Mouse (Mus musculus): ENCODE measurements around the gene Npas2. TPM values are rescaled to one million over a fixed set of nuclear protein-coding genes. Genes with fewer than 3 reads are reported as not detected.

The Npas2 gene
- 0.04 and 0.11 TPM in 2 replicates for polyA plus RNA-seq (2014; fragmentation: Nextera tagmentation; extraction: Ambion mirVana)

GRCm38 (mm10) chr1:39192997-39193861, at the start of gene Npas2:
Npas2 (plus strand) TSS chr1:39193731.
- H3K4me1 ChIP-seq (replicated peaks; ENCODE audit: control insufficient read depth, insufficient read depth, low read length), result no peaks in the 10 kb centered on the region
- H3K4me2 ChIP-seq, result peak within 1 kb of the TSS; percentile 88
- no peak for ATAC-seq (replicated peaks; ENCODE audit: low FRiP score)
- H3K27ac ChIP-seq (ENCODE audit: low read depth, low read length), result no peak within 1 kb of the TSS
- H3K9me3 ChIP-seq (ENCODE audit: control insufficient read depth, low read length), result no peaks in the 10 kb centered on the region
- peak within 1 kb of the TSS; percentile 25; the same call in 1 of the 2 replicates for H3K9ac ChIP-seq (ENCODE audit: low read depth, low read length)
- 1% methylated on average over 58 of the region's 66 CpGs for WGBS
- peaks cover 49% of the 10 kb centered on the region for H3K27me3 ChIP-seq (replicated peaks; ENCODE audit: control insufficient read depth, insufficient read depth, low read length)
- H3K4me3 ChIP-seq (ENCODE audit: low read depth, low read length), result peak within 1 kb of the TSS; percentile 58
- H3K36me3 ChIP-seq (ENCODE audit: control insufficient read depth, insufficient read depth, low read length), result no peaks in the 10 kb centered on the region
- DNase-seq (ENCODE audit: low spot score), result peak; percentile 51

GRCm38 (mm10) chr1:39156778-39157177, 36.8 kb upstream of the Npas2 start:
- H3K4me3 ChIP-seq (ENCODE audit: low read depth, low read length), result no peak overlapping the region
- no peaks in the 10 kb centered on the region for H3K27me3 ChIP-seq (replicated peaks; ENCODE audit: control insufficient read depth, insufficient read depth, low read length)
- ATAC-seq (replicated peaks; ENCODE audit: low FRiP score) (peak; percentile 58; the same call in 1 of the 2 replicates), DNase-seq (ENCODE audit: low spot score) (no peak)
- H3K9ac ChIP-seq (ENCODE audit: low read depth, low read length), result no peak overlapping the region
- WGBS, result 83% methylated on average over 4 of the region's 4 CpGs
- no peak overlapping the region for H3K4me2 ChIP-seq
- H3K9me3 ChIP-seq (ENCODE audit: control insufficient read depth, low read length), result no peaks in the 10 kb centered on the region
- no peaks in the 10 kb centered on the region for H3K36me3 ChIP-seq (ENCODE audit: control insufficient read depth, insufficient read depth, low read length)
- no peak overlapping the region for H3K27ac ChIP-seq (ENCODE audit: low read depth, low read length)
- H3K4me1 ChIP-seq (replicated peaks; ENCODE audit: control insufficient read depth, insufficient read depth, low read length), result no peaks in the 10 kb centered on the region

- DNase-seq (ENCODE audit: low spot score), result no peak
- no peak overlapping the region for H3K4me3 ChIP-seq (ENCODE audit: low read depth, low read length)
- no peak for ATAC-seq (replicated peaks; ENCODE audit: low FRiP score)
- no peaks in the 10 kb centered on the region for H3K36me3 ChIP-seq (ENCODE audit: control insufficient read depth, insufficient read depth, low read length)
- 49% methylated on average over 4 of the region's 4 CpGs for WGBS
- no peaks in the 10 kb centered on the region for H3K9me3 ChIP-seq (ENCODE audit: control insufficient read depth, low read length)
- no peak overlapping the region for H3K9ac ChIP-seq (ENCODE audit: low read depth, low read length)
- H3K27me3 ChIP-seq (replicated peaks; ENCODE audit: control insufficient read depth, insufficient read depth, low read length), result no peaks in the 10 kb centered on the region
- H3K27ac ChIP-seq (ENCODE audit: low read depth, low read length), result no peak overlapping the region
- H3K4me2 ChIP-seq, result no peak overlapping the region
- no peaks in the 10 kb centered on the region for H3K4me1 ChIP-seq (replicated peaks; ENCODE audit: control insufficient read depth, insufficient read depth, low read length)
Measured at GRCm38 (mm10) chr1:39160167-39160566, 33.4 kb upstream of the Npas2 start.

GRCm38 (mm10) chr1:39163077-39163476, 30.5 kb upstream of the Npas2 start:
- ATAC-seq (replicated peaks; ENCODE audit: low FRiP score) (no peak), DNase-seq (ENCODE audit: low spot score) (no peak)
- no peaks in the 10 kb centered on the region for H3K27me3 ChIP-seq (replicated peaks; ENCODE audit: control insufficient read depth, insufficient read depth, low read length)
- H3K4me3 ChIP-seq (ENCODE audit: low read depth, low read length), result no peak overlapping the region
- no peaks in the 10 kb centered on the region for H3K36me3 ChIP-seq (ENCODE audit: control insufficient read depth, insufficient read depth, low read length)
- H3K9ac ChIP-seq (ENCODE audit: low read depth, low read length), result no peak overlapping the region
- H3K4me2 ChIP-seq, result no peak overlapping the region
- no peak overlapping the region for H3K27ac ChIP-seq (ENCODE audit: low read depth, low read length)
- no peaks in the 10 kb centered on the region for H3K4me1 ChIP-seq (replicated peaks; ENCODE audit: control insufficient read depth, insufficient read depth, low read length)
- no peaks in the 10 kb centered on the region for H3K9me3 ChIP-seq (ENCODE audit: control insufficient read depth, low read length)
- 50% methylated on average over 1 of the region's 1 CpGs for WGBS

GRCm38 (mm10) chr1:39176690-39177089, 16.8 kb upstream of the Npas2 start:
- H3K27me3 ChIP-seq (replicated peaks; ENCODE audit: control insufficient read depth, insufficient read depth, low read length), result no peaks in the 10 kb centered on the region
- no peak overlapping the region for H3K4me2 ChIP-seq
- WGBS, result 83% methylated on average over 5 of the region's 5 CpGs
- H3K4me3 ChIP-seq (ENCODE audit: low read depth, low read length), result no peak overlapping the region
- no peak for ATAC-seq (replicated peaks; ENCODE audit: low FRiP score)
- H3K27ac ChIP-seq (ENCODE audit: low read depth, low read length), result no peak overlapping the region
- H3K9me3 ChIP-seq (ENCODE audit: control insufficient read depth, low read length), result no peaks in the 10 kb centered on the region
- no peak for DNase-seq (ENCODE audit: low spot score)
- no peak overlapping the region for H3K9ac ChIP-seq (ENCODE audit: low read depth, low read length)
- no peaks in the 10 kb centered on the region for H3K4me1 ChIP-seq (replicated peaks; ENCODE audit: control insufficient read depth, insufficient read depth, low read length)
- H3K36me3 ChIP-seq (ENCODE audit: control insufficient read depth, insufficient read depth, low read length), result no peaks in the 10 kb centered on the region

DNA sequence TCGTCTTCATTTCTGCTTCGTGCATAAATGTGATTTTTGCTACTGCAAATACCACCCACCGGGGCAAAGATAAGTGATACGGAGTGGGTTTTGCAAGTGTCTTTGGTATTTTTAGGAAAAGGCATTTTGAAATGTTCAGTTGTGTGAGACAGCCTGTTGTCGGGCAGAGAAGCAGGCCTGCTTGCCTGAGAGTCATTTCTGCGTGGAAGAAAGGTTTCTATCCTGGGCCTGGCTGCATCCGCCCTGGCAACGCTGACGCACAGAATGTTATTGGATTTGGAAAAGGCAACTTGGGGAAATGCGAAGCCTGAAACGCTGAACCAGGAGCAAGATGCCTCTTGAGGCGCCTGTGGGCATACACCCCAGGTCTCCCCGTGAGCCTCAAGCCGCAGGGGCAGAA, 16.3 kb upstream of the Npas2 start:
- DNase-seq (ENCODE audit: low spot score) (no peak), ATAC-seq (replicated peaks; ENCODE audit: low FRiP score) (no peak)
- Histone ChIP-seq H3K9me3 (ENCODE audit: control insufficient read depth, low read length) (no peaks in the 10 kb centered on the region), H3K36me3 (ENCODE audit: control insufficient read depth, insufficient read depth, low read length) (no peaks in the 10 kb centered on the region), H3K4me1 (replicated peaks; ENCODE audit: control insufficient read depth, insufficient read depth, low read length) (no peaks in the 10 kb centered on the region), H3K27me3 (replicated peaks; ENCODE audit: control insufficient read depth, insufficient read depth, low read length) (no peaks in the 10 kb centered on the region), H3K27ac (ENCODE audit: low read depth, low read length) (no peak overlapping the region), H3K4me2 (no peak overlapping the region), H3K9ac (ENCODE audit: low read depth, low read length) (no peak overlapping the region), H3K4me3 (ENCODE audit: low read depth, low read length) (no peak overlapping the region)
- 86% methylated on average over 14 of the region's 14 CpGs for WGBS

DNA sequence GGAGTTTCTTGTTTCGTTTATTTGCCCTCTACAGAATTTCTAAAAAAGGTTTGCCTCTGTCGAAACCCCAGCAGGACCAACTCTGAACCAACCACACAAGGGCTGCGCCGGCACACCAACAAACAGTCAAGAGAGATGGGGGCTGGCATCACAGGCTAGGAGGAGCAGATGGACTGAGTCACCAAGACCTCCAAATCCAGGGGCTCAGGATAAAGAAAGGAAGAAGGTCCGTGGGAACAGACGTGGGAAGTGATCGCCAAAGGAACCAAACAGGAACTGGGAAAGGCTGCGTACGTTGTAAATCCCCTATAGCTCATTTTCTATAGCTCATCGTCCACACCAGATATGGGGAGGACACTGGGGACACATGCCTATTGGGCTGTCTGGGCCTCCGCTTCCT, 13.7 kb upstream of the Npas2 start:
- Histone ChIP-seq H3K9me3 (ENCODE audit: control insufficient read depth, low read length) (no peaks in the 10 kb centered on the region), H3K27me3 (replicated peaks; ENCODE audit: control insufficient read depth, insufficient read depth, low read length) (no peaks in the 10 kb centered on the region), H3K27ac (ENCODE audit: low read depth, low read length) (no peak overlapping the region), H3K36me3 (ENCODE audit: control insufficient read depth, insufficient read depth, low read length) (no peaks in the 10 kb centered on the region), H3K4me3 (ENCODE audit: low read depth, low read length) (no peak overlapping the region), H3K4me1 (replicated peaks; ENCODE audit: control insufficient read depth, insufficient read depth, low read length) (no peaks in the 10 kb centered on the region), H3K4me2 (no peak overlapping the region), H3K9ac (ENCODE audit: low read depth, low read length) (no peak overlapping the region)
- DNase-seq (ENCODE audit: low spot score) (no peak), ATAC-seq (replicated peaks; ENCODE audit: low FRiP score) (no peak)
- 84% methylated on average over 11 of the region's 11 CpGs for WGBS

GRCm38 (mm10) chr1:39180517-39180916, 13.0 kb upstream of the Npas2 start:
- Histone ChIP-seq H3K36me3 (ENCODE audit: control insufficient read depth, insufficient read depth, low read length) (no peaks in the 10 kb centered on the region), H3K9ac (ENCODE audit: low read depth, low read length) (no peak overlapping the region), H3K4me3 (ENCODE audit: low read depth, low read length) (no peak overlapping the region), H3K4me2 (no peak overlapping the region), H3K9me3 (ENCODE audit: control insufficient read depth, low read length) (no peaks in the 10 kb centered on the region), H3K27ac (ENCODE audit: low read depth, low read length) (no peak overlapping the region), H3K4me1 (replicated peaks; ENCODE audit: control insufficient read depth, insufficient read depth, low read length) (no peaks in the 10 kb centered on the region), H3K27me3 (replicated peaks; ENCODE audit: control insufficient read depth, insufficient read depth, low read length) (no peaks in the 10 kb centered on the region)
- DNase-seq (ENCODE audit: low spot score) (no peak), ATAC-seq (replicated peaks; ENCODE audit: low FRiP score) (no peak)
- WGBS, result 91% methylated on average over 1 of the region's 1 CpGs

- H3K4me2 ChIP-seq, result no peak overlapping the region
- ATAC-seq (replicated peaks; ENCODE audit: low FRiP score), result no peak
- no peak overlapping the region for H3K4me3 ChIP-seq (ENCODE audit: low read depth, low read length)
- H3K27me3 ChIP-seq (replicated peaks; ENCODE audit: control insufficient read depth, insufficient read depth, low read length), result no peaks in the 10 kb centered on the region
- DNase-seq (ENCODE audit: low spot score), result no peak
- no peak overlapping the region for H3K9ac ChIP-seq (ENCODE audit: low read depth, low read length)
- 77% methylated on average over 4 of the region's 4 CpGs for WGBS
- H3K9me3 ChIP-seq (ENCODE audit: control insufficient read depth, low read length), result no peaks in the 10 kb centered on the region
- no peaks in the 10 kb centered on the region for H3K36me3 ChIP-seq (ENCODE audit: control insufficient read depth, insufficient read depth, low read length)
- H3K4me1 ChIP-seq (replicated peaks; ENCODE audit: control insufficient read depth, insufficient read depth, low read length), result no peaks in the 10 kb centered on the region
- H3K27ac ChIP-seq (ENCODE audit: low read depth, low read length), result no peak overlapping the region
Measured at GRCm38 (mm10) chr1:39181901-39182300, 11.6 kb upstream of the Npas2 start.

All from liver, embryonic 11.5 days (tissue).